Mouse (Mus musculus): Measurements from ENCODE around the gene Zfp345.
"Not testable (repeated sequence)": the region's sequence is repeated elsewhere in the genome, so short reads cannot be mapped to it uniquely, and the experiment has no call there.

Gene Zfp345

GRCm38 (mm10) chr2:150484939-150485778 lies at the start of gene Zfp345:
Zfp345 (minus strand) TSS chr2:150485091.
- DNase-seq (ENCODE audit: low read depth, low spot score), result peak; percentile 81

- no peak for DNase-seq (ENCODE audit: low read depth, low spot score)
Observed at GRCm38 (mm10) chr2:150525703-150526207, 40.9 kb upstream of the Zfp345 start.

GRCm38 (mm10) chr2:150512837-150513236 lies 27.9 kb upstream of the Zfp345 start:
- no peak for DNase-seq (ENCODE audit: low read depth, low spot score)

- not testable (repeated sequence) for DNase-seq (ENCODE audit: low read depth, low spot score)
Observed at GRCm38 (mm10) chr2:150500124-150500973, 15.5 kb upstream of the Zfp345 start.

- DNase-seq (ENCODE audit: low read depth, low spot score), result no peak
Observed at GRCm38 (mm10) chr2:150493031-150493430, 8.1 kb upstream of the Zfp345 start.

- DNase-seq (ENCODE audit: low read depth, low spot score), result not testable (repeated sequence)
Observed at GRCm38 (mm10) chr2:150451180-150451919, 33.5 kb downstream of the Zfp345 start, which contains the start of gene Zfp442. Zfp442 (minus strand) TSS chr2:150451486.

GRCm38 (mm10) chr2:150439084-150439483 lies 45.8 kb downstream of the Zfp345 start:
- not testable (repeated sequence) for DNase-seq (ENCODE audit: low read depth, low spot score)

Data from A20 (cell line).